Mouse (Mus musculus) kidney, postnatal 10 days (tissue): ENCODE measurements at regions not wholly inside any gene's neighbourhood (a gene's known extent, or its start where the extent isn't known, plus 50 kb on each side); places are given as distances from the start of the nearest gene placed in this dataset.
"Not testable (repeated sequence)": the region's sequence is repeated elsewhere in the genome, so short reads cannot be mapped to it uniquely, and the experiment has no call there.

ENCODE experiments used
- DNase-seq: peaks from one replicate; pipeline ENCODE4 v3.0.0; 2021; ENCODE audit warnings: mixed read lengths

GRCm38 (mm10) chr17:35758769-35759168 lies 54.3 kb upstream of the Ddr1 start:
- no peak for DNase-seq

- DNase-seq = peak; percentile 28
Observed at GRCm38 (mm10) chr17:35759740-35760139, 55.3 kb upstream of the Ddr1 start.

GRCm38 (mm10) chr17:35762614-35763013 lies 58.2 kb upstream of the Ddr1 start:
- DNase-seq = no peak

GRCm38 (mm10) chr17:35763101-35763500 lies 58.4 kb upstream of the Ier3 start:
- DNase-seq = no peak

GRCm38 (mm10) chr17:35763866-35764265 lies 57.6 kb upstream of the Ier3 start:
- peak; percentile 62 for DNase-seq

GRCm38 (mm10) chr17:35766406-35766805 lies 55.1 kb upstream of the Ier3 start:
- no peak for DNase-seq

- DNase-seq = no peak
Observed at GRCm38 (mm10) chr17:35769175-35769960, 52.1 kb upstream of the Ier3 start.

GRCm38 (mm10) chr17:35769961-35770276 lies 51.6 kb upstream of the Ier3 start:
- DNase-seq = not testable (repeated sequence)

- DNase-seq = no peak
Observed at GRCm38 (mm10) chr17:35770599-35770998, 50.9 kb upstream of the Ier3 start.

- DNase-seq = no peak
Observed at GRCm38 (mm10) chr17:35771656-35772405, 49.7 kb upstream of the Ier3 start.
